Mouse (Mus musculus) forebrain, embryonic 10.5 days (tissue): ENCODE measurements around the gene Vav1. TPM values are rescaled to one million over a fixed set of nuclear protein-coding genes. Genes with fewer than 3 reads are reported as not detected.

Experiments
- DNase-seq: peaks from one replicate; pipeline ENCODE4 v3.0.0-alpha.2; 2017; ENCODE audit warnings: low spot score; ENCODE audit errors: extremely low spot score
- H3K27ac ChIP-seq: fragments of 300-500 bp; sonication (generic); 2 replicates; pipeline ENCODE4 v1.5.1; 2016; ENCODE audit warnings: mild to moderate bottlenecking
- H3K27me3 ChIP-seq: fragments of 300-500 bp; sonication (generic); 2 replicates; pipeline ENCODE4 v1.6.1; 2016; ENCODE audit warnings: mild to moderate bottlenecking; ENCODE audit not compliant: poor library complexity, severe bottlenecking
- H3K36me3 ChIP-seq: fragments of 300-500 bp; sonication (generic); replicated peaks from 2 replicates; pipeline ENCODE4 v1.6.1; 2016; ENCODE audit warnings: mild to moderate bottlenecking, moderate library complexity
- H3K4me1 ChIP-seq: fragments of 300-500 bp; sonication (generic); 2 replicates; pipeline ENCODE4 v1.6.1; 2016
- H3K4me3 ChIP-seq: fragments of 300-500 bp; sonication (generic); 2 replicates; pipeline ENCODE4 v1.5.1; 2016; ENCODE audit warnings: mild to moderate bottlenecking, moderate library complexity
- H3K9me3 ChIP-seq: fragments of 300-500 bp; sonication (generic); 2 replicates; pipeline ENCODE4 v1.6.1; 2016; ENCODE audit warnings: mild to moderate bottlenecking, moderate library complexity
- WGBS: fragments of 180-500 bp; shearing (Covaris S2); methylation state at CpG from one replicate; pipeline ENCODE4 v1.1.7; 2016; 5-methylcytosine and 5-hydroxymethylcytosine counted together
- polyA plus RNA-seq: library from polyadenylated mRNA; unstranded; fragments of >200 nt; fragmentation: Nextera tagmentation; extraction: Ambion mirVana; gene quantifications from 2 replicates; pipeline ENCODE4 v1.2.1, GENCODE M21; 2016

Gene Vav1
- polyA plus RNA-seq = 1.4 and 1.7 TPM in 2 replicates

GRCm38 (mm10) chr17:57278943-57279590 lies at the start of gene Vav1:
TSS of gene Vav1 (plus strand) at chr17:57279100.
- no peak for DNase-seq
- peaks cover 43% of the 10 kb centered on the region for H3K27me3 ChIP-seq
- H3K27ac ChIP-seq = no peak within 1 kb of the TSS
- H3K36me3 ChIP-seq = no peaks in the 10 kb centered on the region
- 70% methylated on average over 26 of the region's 26 CpGs for WGBS
- no peak within 1 kb of the TSS for H3K4me3 ChIP-seq
- H3K4me1 ChIP-seq = peaks cover 23% of the 10 kb centered on the region
- H3K9me3 ChIP-seq = no peaks in the 10 kb centered on the region

DNA sequence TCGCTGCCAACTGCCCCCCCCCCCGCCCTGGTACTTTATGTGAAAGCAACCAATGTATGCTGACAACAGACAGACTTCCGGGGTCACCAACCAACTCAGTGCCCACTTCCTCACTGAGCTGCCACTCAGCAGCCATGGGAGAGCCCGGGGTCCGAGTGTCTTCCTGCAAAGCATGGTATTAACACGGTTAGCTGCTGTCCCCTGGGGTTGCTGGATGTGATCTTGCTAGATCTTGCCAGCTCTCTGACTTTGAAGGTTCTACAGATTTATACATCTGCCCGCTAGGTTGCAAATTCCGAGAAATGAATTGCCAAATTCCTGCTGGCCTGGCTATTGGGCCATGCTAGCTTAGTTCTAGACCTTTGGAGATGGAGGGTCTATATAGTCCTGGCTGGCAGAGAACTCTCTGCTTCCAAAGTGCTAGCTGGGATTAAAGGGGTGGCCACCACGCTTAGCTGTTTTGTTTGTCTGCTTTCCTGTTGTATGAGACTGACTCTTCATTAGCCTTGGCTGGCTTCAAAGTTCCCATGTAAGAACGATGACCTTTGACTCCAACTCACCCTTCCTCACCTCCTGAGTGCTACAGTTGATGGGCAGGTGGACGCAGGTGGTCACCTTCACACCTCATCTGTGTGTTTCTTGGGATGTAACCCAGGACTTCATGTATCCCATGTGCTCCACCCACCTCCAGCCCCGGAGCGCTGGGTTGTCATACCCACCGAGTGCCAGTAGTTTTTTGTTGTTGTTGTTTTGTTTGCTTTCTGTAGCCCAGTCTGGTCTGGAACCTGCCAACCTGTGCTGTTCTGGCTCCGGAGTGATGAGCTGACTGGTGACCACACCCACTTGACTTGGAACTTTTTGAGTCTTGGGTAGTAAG lies 48.8 kb upstream of the Vav1 start:
- WGBS = 81% methylated on average over 15 of the region's 15 CpGs
- no peak for DNase-seq
- Histone ChIP-seq H3K27ac (no peak overlapping the region), H3K4me3 (no peak overlapping the region), H3K9me3 (no peaks in the 10 kb centered on the region), H3K27me3 (no peaks in the 10 kb centered on the region), H3K36me3 (peaks cover 10% of the 10 kb centered on the region), H3K4me1 (no peaks in the 10 kb centered on the region)

- H3K9me3 ChIP-seq = no peaks in the 10 kb centered on the region
Measured at GRCm38 (mm10) chr17:57230728-57231125, 48.2 kb upstream of the Vav1 start.

DNA sequence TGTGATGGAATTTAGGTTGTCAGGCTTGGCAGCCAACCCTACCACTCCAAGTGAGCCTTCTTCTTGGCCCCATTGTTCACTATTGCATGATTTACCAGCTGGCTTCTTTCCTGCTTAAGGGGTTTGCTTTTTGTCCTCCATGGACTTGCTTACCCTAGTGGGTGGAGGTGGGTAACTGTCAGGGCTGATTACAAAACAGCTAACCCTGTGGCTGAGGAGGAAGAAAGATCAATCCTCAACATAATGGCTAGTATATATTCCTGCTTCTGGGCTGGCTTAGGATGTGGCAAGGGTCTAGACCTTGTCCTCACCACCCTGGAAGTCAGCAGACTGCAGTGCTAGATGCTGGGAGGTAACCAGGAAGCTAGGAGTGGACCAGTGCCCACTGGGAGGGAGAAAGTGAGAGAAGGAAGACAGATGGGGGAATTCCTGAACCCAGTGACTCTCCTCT lies 47.6 kb upstream of the Vav1 start:
- no peak overlapping the region for H3K4me3 ChIP-seq

More at GRCm38 (mm10) chr17:57230728-57231125, 48.2 kb upstream of the Vav1 start:
- WGBS = 83% methylated on average over 6 of the region's 6 CpGs
- Histone ChIP-seq H3K27ac (no peak overlapping the region), H3K27me3 (no peaks in the 10 kb centered on the region), H3K4me3 (no peak overlapping the region), H3K4me1 (no peaks in the 10 kb centered on the region), H3K36me3 (peaks cover 16% of the 10 kb centered on the region)
- no peak for DNase-seq

GRCm38 (mm10) chr17:57232200-57232599 lies 46.7 kb upstream of the Vav1 start:
- no peaks in the 10 kb centered on the region for H3K9me3 ChIP-seq
- H3K4me1 ChIP-seq = no peaks in the 10 kb centered on the region
- no peak overlapping the region for H3K27ac ChIP-seq
- DNase-seq = no peak
- H3K4me3 ChIP-seq = no peak overlapping the region
- peaks cover 31% of the 10 kb centered on the region for H3K36me3 ChIP-seq
- 86% methylated on average over 1 of the region's 1 CpGs for WGBS
- no peaks in the 10 kb centered on the region for H3K27me3 ChIP-seq

More for the DNA sequence above, 47.6 kb upstream of the Vav1 start:
- Histone ChIP-seq H3K4me1 (no peaks in the 10 kb centered on the region), H3K27ac (no peak overlapping the region), H3K36me3 (peaks cover 23% of the 10 kb centered on the region), H3K9me3 (no peaks in the 10 kb centered on the region), H3K27me3 (no peaks in the 10 kb centered on the region)
- no peak for DNase-seq

DNA sequence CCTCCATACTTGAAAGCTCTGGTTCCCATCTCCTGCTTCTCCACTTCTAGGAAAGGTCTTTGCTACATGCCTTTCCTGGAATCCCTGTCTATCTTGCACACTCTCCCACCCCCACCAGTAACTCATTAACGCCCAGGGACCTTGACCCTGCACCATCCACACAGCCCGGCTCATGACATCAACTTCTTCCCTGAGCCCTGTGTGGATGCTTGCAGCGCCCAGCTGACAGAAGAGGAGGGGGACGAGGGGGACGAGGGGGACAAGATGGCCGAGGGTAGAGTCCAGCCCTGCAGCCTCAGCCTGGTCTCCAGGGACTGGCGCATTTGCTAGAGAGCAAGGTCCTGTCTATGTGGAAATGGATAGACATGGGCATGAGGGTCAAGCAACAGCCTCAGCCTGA lies 45.9 kb upstream of the Vav1 start:
- no peak overlapping the region for H3K27ac ChIP-seq
- no peak overlapping the region for H3K4me3 ChIP-seq
- DNase-seq = no peak
- WGBS = 56% methylated on average over 7 of the region's 7 CpGs
- no peaks in the 10 kb centered on the region for H3K27me3 ChIP-seq
- no peaks in the 10 kb centered on the region for H3K4me1 ChIP-seq
- H3K9me3 ChIP-seq = no peaks in the 10 kb centered on the region
- H3K36me3 ChIP-seq = peaks cover 39% of the 10 kb centered on the region

DNA sequence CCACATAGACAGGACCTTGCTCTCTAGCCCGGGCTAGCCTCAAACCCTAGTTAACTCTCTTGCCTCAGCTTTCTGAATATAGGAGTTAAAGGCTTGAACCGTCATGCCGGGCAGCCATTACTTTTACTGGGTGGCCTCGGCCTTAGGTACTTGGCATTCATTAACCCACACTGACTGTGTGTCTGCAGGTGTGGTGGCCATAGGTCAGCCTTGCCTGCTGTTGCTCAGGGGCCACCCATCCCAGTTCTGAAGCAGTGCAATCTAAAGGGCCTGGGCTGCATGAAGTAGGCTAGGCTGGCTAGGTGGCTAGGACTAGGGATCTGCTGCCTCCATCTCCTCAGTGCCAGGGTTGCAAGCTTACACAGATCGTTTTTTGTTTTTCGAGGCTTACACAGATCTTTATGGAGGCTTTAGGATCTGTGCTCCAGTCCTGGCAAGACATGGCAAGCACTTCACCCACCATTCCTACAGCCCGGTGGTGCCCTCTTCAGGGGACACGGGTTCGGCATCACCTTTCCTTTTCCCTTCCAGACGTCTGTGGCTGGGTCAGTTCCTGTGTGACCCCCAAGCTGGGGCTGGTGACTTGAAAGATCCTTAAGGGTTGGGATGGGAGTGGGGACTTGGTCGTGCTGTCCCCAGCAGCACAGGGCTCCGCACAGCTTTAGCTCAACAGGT lies 44.5 kb upstream of the Vav1 start:
- Histone ChIP-seq H3K27ac (no peak overlapping the region), H3K27me3 (no peaks in the 10 kb centered on the region), H3K9me3 (no peaks in the 10 kb centered on the region), H3K4me1 (no peaks in the 10 kb centered on the region), H3K36me3 (peaks cover 42% of the 10 kb centered on the region), H3K4me3 (no peak overlapping the region)
- 83% methylated on average over 12 of the region's 12 CpGs for WGBS
- DNase-seq = no peak

DNA sequence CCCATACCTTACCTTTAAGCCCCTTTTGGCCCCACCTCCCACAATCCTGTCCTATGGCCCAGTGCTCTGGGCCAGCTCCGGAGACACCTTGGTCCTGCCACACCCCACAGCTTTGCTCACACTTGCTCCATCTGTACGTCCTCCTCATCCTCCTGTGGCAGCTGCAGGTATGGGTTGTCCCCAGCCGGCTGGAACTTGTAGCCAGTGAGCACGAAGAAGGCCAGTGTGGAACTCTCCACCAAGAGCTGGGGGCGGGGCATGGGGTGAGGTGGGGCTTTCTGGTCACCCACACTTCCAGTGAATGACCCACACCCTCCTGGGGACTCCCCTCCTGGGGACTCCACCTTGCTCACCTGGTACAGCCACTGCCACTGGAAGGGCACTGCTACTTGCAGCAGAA lies 43.1 kb upstream of the Vav1 start:
- H3K4me1 ChIP-seq = no peaks in the 10 kb centered on the region
- 86% methylated on average over 5 of the region's 5 CpGs for WGBS
- H3K27me3 ChIP-seq = no peaks in the 10 kb centered on the region
- DNase-seq = no peak
- no peak overlapping the region for H3K4me3 ChIP-seq
- H3K9me3 ChIP-seq = no peaks in the 10 kb centered on the region
- H3K27ac ChIP-seq = no peak overlapping the region
- peaks cover 42% of the 10 kb centered on the region for H3K36me3 ChIP-seq

DNA sequence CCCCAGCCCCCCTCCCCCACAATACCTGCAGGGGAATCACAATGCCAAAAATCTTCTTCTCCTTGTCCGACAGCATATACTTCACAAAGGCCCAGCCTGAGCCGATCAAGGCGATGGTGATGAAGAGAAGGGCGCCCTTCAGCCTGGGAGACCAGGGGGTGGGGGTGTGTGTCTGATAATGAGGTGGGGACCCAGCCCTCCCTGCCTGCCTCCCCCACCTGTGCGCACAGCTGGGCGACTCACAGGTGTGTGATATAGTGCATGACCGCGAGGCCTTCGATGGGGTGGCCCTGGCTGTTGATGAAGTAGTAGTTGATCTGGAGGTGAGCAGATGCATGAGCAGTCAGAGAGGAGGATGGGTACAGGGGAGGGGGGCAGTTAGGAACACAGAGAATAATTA lies 41.7 kb upstream of the Vav1 start:
- WGBS = 92% methylated on average over 9 of the region's 9 CpGs
- H3K27me3 ChIP-seq = no peaks in the 10 kb centered on the region

DNA sequence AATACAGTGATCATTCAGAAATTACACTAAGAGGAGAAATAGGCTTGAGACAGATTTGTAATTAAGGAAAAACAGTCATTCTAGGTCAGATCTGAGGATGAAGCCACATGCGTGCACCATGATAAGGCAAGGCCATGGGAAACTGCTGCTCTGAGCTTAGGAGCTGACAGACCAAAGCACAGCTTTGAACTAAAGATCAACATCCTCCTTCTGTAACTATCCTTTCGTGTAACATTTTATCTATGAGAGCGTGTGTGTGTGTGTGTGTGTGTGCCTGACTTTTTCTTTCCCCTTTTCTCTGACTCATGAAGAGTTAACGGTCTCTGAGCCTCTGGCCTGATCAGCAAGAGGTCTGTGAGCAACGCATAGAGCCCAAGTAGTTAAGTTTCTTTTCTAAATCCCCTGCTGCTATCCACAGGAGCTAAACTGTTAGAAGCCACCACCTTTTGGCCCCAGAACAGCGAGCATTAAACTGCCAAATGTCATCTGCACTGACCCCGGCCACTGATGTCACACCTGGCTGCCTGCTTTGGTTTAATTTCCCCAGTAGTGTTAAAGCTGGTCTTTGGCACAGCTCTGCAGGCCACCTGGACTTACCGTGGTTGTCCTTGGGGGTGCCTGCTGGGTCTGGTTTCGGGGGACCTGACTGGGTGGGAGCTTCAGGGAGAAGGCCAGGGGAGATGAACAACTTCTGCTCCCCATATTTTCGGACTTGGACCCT lies 35.1 kb upstream of the Vav1 start:
- Histone ChIP-seq H3K4me1 (peaks cover 21% of the 10 kb centered on the region), H3K27me3 (no peaks in the 10 kb centered on the region), H3K4me3 (no peak overlapping the region), H3K27ac (no peak overlapping the region), H3K36me3 (peaks cover 36% of the 10 kb centered on the region), H3K9me3 (0 out of 2 replicates have a peak, but pooled peaks cover 4% of the 10 kb centered on the region)
- no peak for DNase-seq
- 82% methylated on average over 10 of the region's 10 CpGs for WGBS

More for the DNA sequence above, 41.7 kb upstream of the Vav1 start:
- DNase-seq = no peak
- Histone ChIP-seq H3K36me3 (peaks cover 50% of the 10 kb centered on the region), H3K4me1 (no peaks in the 10 kb centered on the region), H3K4me3 (no peak overlapping the region), H3K9me3 (0 out of 2 replicates have a peak, but pooled peaks cover 4% of the 10 kb centered on the region), H3K27ac (no peak overlapping the region)

GRCm38 (mm10) chr17:57245311-57245929 lies 33.5 kb upstream of the Vav1 start:
- DNase-seq = no peak
- no peak overlapping the region for H3K4me3 ChIP-seq
- 93% methylated on average over 10 of the region's 10 CpGs for WGBS

More at GRCm38 (mm10) chr17:57245311-57245929, 33.5 kb upstream of the Vav1 start:
- H3K27me3 ChIP-seq = no peaks in the 10 kb centered on the region
- H3K9me3 ChIP-seq = 0 out of 2 replicates have a peak, but pooled peaks cover 4% of the 10 kb centered on the region
- H3K36me3 ChIP-seq = peaks cover 36% of the 10 kb centered on the region
- H3K27ac ChIP-seq = no peak overlapping the region
- H3K4me1 ChIP-seq = peaks cover 32% of the 10 kb centered on the region
